Mouse (Mus musculus): ENCODE results near the gene Cd163.
"Not testable (repeated sequence)": the region's sequence is repeated elsewhere in the genome, so short reads cannot be mapped to it uniquely, and the experiment has no call there.

Cd163 gene

DNA sequence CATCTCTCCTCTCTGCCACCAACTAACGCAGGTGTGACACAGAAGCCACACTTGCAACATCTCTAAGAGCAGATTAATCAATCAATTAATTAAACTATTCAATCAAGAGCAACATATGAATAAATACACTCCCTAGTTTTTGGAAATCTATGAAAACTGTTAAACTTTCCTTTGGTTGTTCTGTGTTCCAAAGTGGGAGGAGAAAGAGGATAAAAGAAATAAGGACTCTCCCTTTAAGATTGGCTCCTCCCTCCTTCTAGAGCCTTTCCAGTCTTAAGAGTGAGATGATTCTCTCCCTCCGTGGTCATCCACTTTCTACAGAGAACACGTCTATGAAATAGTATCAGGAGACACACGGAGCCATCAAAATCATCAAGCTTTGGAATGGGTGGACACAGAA lies at the start of gene Cd163:
Gene Cd163 (plus strand): TSS at position 301 of the 400 bp plus-strand sequence.
- no peak for DNase-seq

DNA sequence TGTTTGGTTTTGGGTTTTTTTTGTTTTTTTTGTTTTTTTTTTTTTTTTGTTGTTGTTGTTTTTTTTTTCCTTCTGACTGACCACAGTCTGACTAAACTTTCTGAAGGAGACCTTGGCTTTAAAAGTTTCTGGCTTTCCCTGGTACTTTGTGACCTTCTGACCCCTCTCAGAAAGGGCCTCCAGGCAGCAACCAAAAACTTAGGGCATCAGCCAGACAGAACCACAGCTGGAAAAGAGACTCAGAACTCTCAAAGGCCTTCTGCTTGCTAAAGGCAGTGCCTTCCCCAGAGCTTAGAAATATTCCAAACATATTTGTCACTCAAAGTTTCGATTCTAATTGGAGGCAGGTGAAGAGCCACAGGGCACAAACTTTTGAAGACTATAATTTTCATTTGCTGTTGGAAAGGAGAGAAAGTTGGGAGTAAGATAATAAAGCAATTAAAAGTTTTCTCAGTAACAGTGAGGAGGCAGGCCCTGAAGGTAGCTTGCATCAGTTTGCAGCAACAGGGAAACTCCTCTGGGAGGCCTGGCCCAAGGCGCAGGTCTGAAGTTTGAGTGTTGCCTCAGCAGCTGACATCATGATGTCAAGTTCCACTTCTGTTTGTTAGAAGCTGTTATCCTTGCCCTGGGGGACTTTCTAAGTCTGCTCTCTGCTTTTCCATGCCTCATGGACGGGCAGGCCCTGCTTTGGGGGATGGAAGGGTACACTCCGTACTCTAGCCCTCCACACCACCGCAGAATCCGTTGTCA lies 48.6 kb upstream of the Cd163 start:
- DNase-seq, result no peak

DNA sequence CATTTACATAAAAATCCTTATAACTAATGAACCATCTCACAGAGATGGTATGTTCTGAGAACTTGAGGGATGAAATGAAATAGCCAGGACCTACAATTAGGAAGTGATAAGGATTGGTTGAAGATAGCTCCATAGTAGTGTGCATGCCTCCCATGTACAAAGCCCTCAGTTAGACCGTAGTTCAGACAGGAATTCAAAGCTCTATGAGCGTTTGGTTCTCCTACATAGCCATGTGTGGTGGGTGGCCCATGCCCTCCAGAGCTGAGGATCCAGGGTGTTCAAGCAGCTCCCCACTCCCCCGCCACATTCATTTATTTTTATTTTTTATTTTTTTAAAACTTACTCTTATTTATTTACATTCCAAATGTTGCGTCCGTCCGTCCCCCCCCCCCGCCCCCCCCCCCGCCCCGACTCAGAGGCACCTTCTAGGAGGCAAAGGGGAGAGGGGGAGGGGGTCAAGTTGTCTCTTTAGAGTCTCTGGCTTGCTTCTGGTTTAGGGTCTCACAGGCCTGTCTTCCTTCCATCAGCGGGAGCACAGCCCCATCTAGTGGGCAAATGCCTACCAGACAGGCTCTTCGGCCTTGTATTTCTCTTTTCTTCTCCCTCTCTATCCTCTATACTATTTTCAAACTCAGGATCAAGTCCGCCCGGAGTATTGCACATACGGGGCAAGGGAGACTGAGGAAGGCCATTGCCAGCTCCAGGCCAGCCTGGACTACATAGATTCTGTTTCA lies 44.1 kb upstream of the Cd163 start:
- DNase-seq, result peak; percentile 24 to 32

DNA sequence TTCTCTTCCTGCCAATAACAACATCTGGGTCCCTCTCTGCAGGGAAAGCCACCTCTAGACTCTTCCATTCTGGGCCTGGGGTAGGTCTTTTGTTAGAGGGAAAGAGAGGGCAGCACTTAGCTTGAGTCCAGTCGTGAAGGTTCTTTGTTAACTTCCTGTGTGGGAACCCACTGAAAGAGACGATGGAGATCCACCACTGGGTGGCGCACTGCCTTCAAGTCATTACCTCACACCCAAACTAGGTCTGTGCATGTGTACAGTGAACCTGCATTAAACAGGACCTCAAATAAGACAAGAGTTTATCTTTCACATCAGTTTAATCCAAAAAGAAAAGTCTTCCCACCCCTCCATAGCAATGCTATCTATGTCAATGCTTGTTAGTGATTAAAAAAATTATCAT lies 41.8 kb upstream of the Cd163 start:
- DNase-seq, result peak; percentile 34 to 44

DNA sequence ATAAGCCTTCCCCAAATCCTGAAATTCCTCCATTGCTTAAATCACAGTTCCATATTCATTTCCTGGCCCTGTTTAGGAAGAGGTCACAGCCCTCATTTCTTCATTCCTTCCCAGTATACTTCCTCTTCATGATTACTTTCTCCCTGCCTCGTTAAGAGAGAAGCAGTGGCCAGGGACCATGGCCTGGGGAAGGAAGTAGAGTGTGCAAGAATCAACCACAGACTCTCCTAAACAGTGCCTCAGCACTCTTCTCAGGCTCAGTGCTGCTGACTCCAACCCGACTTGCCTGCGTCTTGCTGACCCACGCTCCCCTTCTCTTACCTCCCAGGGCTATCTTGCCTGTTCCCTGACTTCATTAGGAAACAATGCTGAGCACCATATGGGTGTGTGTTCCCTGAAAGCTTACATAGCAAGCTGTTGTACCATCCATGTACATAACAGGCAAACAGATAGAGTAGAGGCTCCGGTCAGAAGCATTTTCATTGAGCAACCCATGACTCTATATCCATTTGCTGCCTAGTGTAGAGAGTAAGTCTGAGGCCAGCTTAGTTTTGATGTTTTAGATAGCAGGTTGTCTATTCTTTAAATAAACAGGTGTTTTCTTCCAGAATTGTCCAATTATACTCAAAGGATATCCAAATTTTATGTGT lies 31.1 kb upstream of the Cd163 start:
- DNase-seq, result no peak

DNA sequence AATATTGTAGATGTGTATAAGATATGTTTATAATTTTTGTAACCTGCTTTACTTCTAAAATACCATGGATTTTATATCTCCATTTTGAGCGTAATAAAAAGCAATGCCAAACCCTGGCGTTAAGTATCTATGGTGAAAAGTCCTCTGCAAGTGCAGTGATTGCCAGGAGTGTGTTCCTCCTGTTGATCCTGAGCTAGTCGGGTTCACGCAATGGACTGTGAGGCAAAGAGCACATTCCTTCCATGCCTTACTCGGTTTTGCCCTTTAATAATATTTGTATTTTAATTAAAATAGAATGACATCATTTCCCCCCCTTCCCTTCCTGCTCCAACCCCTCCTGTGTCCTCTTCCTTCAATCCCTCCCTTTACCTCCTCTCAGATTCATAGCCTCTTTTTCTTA lies 26.8 kb upstream of the Cd163 start:
- DNase-seq, result no peak

DNA sequence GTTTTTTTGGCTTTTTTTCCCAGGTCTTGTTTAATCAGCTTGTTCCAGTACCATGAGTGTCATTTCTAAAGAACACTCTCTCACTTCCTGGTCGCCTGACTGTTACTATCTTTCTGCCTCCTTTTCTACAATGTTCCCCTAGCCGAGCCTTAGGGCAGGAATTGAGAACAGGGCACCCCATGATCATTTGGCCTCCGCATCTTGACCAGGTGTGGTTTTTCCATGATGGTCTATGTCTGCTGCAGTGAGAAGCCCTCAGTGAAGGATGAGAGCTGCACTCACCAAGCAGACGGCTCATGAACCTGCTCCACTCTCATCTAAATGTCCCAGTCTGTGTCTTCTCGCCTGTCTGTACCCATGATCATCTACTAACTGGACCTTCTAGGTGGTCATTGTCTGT lies 26.2 kb upstream of the Cd163 start:
- no peak for DNase-seq

DNA sequence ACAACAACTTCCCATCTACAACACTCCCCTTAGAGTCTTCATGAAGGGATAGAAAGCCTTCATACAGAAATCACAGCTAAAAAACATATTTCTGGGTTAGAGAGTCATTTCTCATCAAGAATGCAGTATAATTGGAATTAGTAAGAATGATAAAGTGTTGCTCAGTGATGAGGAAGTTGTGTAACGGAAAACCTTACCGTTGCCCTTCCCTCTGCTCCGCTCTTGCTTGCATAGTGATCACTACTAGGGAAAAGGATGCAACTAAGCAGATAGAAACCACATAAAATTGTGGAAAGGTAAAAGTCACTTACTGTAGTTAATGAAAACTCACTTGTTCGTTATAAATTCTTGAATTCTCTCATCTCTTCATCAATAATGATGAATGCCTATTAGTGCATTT lies 21.7 kb upstream of the Cd163 start:
- no peak for DNase-seq

DNA sequence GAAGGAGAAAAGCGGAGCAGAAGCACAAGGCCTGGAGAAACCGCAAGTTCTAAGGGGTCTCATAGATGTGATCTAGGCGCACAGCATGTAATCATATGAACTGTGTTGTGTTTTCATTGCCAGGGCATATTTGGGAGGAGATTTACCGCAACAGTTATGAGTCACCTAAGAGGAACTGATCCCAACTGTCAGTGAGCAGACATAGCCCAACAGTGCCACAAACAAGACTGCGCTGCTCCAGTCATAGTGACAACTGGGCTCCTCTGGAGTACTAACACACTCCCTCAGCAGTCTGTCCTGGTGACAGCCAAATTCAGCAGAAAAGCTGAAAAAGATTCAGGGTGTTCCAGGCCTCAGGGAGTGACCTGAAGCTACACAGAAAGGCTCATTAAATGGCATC lies 7.1 kb upstream of the Cd163 start:
- DNase-seq, result not testable (repeated sequence)

DNA sequence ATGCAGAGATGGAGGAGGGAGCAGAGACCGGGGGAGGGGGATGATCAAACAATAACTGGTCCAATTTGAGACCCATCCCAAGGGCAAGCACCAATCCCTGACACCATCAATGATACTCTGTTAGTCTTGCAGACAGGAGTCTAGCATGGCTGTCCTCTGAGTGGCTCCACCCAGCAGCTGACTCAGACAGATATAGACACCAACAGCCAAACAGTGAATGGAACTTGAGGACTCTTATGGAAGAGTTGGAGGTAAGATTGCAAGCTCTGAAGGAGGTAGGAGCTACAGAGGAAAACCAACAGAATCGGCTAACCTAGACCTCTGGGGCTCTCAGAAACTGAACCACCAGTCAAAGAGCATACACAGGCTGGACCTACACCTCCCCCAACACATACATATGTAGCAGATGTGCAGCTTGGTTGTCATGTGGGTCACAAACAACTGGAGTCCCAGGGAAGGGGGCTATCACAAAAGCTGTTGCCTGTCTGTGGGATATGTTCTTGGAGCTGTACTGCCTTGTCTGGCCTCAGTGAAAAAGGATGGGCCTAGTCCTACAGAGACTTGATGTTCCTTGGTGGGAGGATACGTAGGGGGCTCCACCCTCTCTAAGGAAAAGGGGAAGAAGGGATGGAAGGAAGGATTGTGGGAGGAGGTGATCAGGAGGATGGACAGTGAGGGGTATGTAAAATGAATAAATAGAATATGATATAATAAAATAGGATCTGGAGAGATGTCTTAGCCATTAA lies 2.8 kb upstream of the Cd163 start:
- DNase-seq, result no peak

DNA sequence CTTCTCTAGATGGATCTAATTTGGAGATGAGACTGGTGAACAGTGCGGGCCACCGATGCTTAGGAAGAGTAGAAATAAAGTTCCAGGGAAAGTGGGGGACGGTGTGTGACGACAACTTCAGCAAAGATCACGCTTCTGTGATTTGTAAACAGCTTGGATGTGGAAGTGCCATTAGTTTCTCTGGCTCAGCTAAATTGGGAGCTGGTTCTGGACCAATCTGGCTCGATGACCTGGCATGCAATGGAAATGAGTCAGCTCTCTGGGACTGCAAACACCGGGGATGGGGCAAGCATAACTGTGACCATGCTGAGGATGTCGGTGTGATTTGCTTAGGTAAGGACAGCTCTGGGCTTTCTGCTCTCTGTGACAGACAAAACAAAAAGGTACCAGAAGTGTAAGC lies 4.5 kb downstream of the Cd163 start:
- DNase-seq, result no peak

DNA sequence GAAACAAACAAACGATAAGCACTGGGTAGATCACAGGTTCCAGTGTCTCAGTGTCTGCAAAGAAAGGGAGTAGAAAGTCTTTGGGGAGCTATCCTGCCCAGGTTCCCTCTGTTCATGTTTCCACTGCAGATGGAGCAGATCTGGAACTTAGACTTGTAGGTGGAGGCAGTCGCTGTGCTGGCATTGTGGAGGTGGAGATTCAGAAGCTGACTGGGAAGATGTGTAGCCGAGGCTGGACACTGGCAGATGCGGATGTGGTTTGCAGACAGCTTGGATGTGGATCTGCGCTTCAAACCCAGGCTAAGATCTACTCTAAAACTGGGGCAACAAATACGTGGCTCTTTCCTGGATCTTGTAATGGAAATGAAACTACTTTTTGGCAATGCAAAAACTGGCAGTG lies 7.8 kb downstream of the Cd163 start:
- DNase-seq, result no peak

DNA sequence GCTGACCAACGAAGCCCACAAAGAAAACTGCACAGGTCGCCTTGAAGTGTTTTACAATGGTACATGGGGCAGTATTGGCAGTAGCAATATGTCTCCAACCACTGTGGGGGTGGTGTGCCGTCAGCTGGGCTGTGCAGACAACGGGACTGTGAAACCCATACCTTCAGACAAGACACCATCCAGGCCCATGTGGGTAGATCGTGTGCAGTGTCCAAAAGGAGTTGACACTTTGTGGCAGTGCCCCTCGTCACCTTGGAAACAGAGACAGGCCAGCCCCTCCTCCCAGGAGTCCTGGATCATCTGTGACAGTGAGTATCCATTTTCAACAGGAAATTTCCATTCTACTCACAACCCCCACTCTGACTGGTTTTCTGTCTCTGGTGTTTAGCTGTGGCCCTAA lies 15.9 kb downstream of the Cd163 start:
- DNase-seq, result no peak

DNA sequence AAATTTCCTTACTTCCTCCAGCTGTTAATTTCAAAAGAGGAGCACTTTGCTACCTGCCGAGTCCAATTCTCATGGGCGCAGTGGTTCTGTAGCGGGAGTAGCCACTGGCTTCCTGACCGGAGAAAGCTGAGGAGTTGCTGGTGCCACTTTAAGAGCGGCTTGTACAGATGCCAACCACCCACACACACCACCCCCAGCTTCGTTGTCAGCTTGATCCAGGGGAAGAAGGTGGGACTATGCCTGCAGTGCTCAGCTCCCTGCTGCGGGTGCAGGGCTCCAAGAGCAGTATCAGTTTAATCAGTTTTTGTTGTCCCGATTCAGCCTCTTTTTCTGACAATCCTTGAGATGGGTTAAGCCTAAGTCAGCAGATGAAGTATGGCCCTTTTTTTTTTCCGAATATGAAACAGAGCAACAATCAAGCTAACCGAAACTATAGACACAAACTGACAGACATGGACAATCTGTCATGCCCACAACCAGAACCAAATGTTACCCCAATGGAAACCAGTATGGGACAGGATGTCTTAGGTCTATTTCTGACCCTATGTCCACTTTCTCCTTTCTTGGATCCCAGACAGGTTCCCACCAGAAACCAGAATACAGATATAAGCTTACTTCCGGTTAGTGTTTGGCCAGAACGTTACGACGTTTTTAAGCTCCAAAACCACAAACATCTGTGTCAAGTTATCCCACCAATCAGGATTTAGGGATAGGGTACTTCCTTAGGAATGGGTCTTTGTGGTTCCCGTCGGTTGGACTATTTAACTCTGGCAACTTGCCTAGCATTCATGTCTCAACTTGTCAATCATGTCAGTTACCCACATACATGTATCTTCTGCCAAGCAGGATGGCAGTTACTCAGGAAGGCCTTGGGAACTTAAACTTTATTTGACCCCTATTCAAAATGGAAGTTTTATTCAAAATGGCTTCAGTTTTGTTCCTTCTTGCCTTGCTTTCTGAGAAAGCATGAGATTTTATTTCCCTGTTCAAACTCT lies 17.3 kb downstream of the Cd163 start:
- peak in 1 of 2 experiments; percentile 36 for DNase-seq

DNA sequence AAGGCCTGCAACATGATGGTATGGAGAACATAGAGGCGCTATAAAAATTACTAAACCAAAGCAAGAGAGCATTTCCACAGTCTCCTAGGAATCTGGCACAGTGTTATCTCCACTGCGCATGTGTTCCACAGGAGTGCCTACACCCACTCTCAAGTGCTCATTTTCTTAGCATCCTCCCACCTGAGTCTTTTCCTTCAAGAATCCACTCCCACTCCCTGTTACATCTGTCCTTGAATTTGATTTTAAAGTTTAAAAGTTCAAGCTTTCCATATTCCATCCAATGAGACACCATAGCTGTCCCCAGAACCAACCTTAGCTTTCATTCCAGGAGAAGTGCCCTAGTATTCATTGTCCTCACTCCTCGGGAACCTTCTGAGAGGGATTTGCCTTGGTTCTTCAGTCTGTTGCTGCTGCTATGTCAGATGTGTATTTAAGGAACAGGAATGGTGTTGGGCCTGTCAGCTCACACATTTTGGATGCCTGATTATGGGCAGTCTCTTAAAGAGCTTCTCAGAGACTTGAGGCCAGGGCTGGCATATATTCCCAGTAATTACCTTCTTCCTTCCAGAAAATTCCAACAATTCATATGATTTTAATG lies 24.0 kb downstream of the Cd163 start:
- no peak for DNase-seq

DNA sequence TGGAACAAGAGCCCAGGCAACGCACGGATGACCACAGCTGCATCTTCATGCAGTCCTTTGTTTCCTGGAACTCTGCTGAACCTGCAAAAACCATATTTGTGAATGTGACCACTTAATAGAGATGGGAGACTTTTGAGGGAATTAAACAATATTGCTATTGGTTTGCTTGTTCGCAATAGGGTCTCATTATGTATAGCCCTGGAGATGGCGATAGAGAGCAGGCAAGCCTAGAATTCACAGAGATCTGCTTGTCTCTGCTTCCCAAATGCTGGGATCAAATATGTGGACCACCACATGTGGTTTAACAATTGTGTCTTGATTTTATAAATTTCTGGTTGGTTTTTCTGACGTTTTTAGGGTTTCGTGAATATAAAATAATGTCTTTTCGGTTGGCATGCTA lies 25.2 kb downstream of the Cd163 start:
- DNase-seq, result no peak

DNA sequence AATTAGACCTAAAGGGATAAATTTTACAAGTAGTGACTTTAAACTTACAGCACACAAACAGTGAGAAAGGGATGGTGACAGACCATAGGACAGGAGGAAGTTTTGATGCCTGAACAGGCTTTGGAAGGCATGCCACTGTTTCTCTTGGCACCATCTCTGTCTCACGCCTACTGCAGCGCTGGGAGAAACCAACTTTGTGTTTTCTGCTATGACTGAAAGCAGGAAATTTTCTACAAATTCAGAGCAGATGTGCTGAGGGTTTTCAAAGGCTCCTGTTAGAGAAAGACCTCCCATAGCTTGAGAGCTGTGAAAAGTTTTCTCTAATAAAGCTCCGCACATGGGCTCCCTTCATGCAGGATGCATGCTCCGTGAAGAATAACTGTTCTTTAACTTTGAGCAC lies 40.6 kb downstream of the Cd163 start:
- no peak for DNase-seq

DNA sequence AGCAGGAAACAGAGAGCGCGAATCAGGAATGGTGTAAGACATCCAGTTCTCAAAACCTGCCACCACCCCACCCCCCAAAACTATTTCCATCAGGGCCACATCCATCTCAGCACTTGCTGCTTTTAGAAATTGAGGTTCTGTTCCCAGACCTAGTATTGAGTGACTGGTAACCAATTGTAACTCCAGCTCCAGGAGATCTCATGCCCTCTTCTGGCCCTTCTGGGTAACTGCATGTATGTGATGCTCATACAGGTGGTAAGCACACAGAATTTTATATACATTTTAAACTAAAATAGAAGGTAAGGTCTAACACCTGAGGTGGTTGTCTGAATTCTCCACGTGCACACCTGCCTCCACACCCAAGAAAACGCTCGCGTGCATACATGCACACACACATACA lies 42.2 kb downstream of the Cd163 start:
- DNase-seq, result no peak

DNA sequence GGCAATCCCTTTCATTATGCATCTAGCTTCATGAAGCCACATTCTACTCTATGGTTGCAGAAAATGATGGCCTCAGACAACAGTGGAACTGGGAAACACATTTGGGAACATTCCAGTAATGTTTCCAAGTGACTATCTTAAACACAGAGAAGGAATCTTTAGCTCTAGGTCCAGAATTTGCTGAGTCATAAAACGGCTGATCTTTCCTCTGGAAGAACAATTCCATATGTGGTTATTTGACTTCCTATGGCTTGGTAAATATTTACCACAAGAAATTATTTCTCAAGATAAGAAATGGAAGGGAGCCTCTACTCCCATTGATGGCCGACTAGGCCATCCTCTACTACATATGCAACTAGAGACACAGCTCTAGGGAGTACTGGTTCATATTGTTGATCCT lies 48.8 kb downstream of the Cd163 start:
- no peak for DNase-seq

DNA sequence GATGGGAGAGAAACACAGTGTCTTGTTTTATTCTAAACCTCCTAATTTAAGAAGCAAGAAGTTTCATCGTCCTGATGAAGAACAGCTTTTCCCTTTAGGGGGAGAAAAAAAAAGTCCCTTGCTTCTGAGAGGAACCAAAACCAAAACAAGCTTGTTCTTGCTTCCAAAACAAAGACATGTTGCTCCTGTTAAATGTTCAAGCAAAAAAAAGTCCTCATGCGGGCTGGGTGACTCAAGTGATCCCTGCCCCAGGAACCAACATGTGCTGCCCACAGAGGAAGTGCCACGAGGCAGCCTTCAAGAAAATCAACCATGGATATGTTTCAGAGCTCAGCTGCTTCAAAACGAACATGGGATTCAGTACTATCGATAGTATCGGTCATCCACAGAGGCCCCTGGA lies 54.5 kb downstream of the Cd163 start:
- DNase-seq, result no peak

DNA sequence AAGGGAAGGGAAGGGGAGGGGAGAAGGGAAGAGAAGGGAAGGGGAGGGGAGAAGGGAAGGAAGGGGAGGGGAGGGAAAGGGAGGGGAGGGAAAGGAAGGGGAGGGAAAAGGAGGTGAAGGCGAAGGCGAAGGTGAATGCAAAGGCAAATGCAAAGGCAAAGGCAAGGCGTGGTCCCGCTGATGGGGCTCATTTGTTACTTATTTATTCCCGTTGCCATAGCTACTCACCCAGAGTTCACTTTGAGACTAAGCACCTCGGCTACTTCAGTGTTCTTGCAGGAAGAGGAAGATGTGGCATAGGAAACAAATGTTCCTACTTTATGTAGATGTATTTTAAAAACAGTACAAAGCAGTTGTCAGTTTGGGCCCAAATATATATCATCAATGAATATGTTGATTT lies 56.1 kb downstream of the Cd163 start:
- DNase-seq, result no peak

DNA sequence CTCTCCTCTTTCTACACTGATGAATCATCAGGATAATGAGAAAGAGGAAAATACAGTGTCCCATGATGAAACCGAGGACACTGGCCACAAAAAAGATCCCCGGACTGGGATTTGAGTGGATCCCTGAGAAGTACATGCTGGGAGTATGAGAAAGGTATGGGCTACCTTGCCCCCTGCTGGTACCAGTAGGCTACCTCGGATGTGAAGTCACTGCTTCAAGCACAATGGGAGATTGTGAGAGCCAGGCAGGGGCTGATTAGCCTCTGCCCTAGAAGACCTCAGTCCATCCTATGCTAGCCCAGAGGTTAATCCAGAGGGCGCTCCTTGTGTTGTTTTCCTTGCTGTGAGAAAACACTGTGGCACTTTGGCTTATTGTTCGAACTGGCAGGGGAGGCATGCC lies 59.9 kb downstream of the Cd163 start:
- DNase-seq, result no peak
